ENCODE assay signal across 32 mouse cellular contexts in genomic region chr11:107936929-107937328, GRCm38 (mm10). TPM values are rescaled to one million over a fixed set of nuclear protein-coding genes. Genes with fewer than 3 reads are reported as not detected.
"Had no signal": no experiment of that assay in that cellular context is flagged by ENCODE, and none has a peak within 500 bp of the region (broad histone marks: within the 10 kb centered on the region; RNA-seq: fewer than 3 reads in every experiment).

No protein-coding gene starts in this region.

- H3K4me1 ChIP-seq: embryonic facial prominence, embryonic 12.5 days; embryonic facial prominence, embryonic 13.5 days; embryonic facial prominence, embryonic 15.5 days; forebrain, embryonic 10.5 days; forebrain, embryonic 12.5 days; forebrain, embryonic 13.5 days; forebrain, embryonic 15.5 days had no signal

- H3K27ac ChIP-seq: embryonic facial prominence, embryonic 10.5 days; embryonic facial prominence, embryonic 12.5 days; embryonic facial prominence, embryonic 13.5 days; embryonic facial prominence, embryonic 15.5 days; forebrain, embryonic 10.5 days; forebrain, embryonic 12.5 days; forebrain, embryonic 13.5 days; forebrain, embryonic 15.5 days; gastrocnemius, adult 2 months; heart, adult 2 months had no signal

- H3K27me3 ChIP-seq: embryonic facial prominence, embryonic 12.5 days; embryonic facial prominence, embryonic 13.5 days; embryonic facial prominence, embryonic 15.5 days; forebrain, embryonic 12.5 days; forebrain, embryonic 13.5 days; forebrain, embryonic 15.5 days had no signal

- H3K4me3 ChIP-seq: embryonic facial prominence, embryonic 10.5 days; embryonic facial prominence, embryonic 12.5 days; embryonic facial prominence, embryonic 13.5 days; embryonic facial prominence, embryonic 15.5 days; erythroblast, embryonic 14.5 days; forebrain, embryonic 10.5 days; forebrain, embryonic 12.5 days; forebrain, embryonic 13.5 days; forebrain, embryonic 15.5 days; gastrocnemius, adult 2 months; heart, adult 2 months had no signal

- H3K36me3 ChIP-seq: embryonic facial prominence, embryonic 12.5 days; forebrain, embryonic 15.5 days had no signal

- H3K9ac ChIP-seq: embryonic facial prominence, embryonic 12.5 days; embryonic facial prominence, embryonic 13.5 days; embryonic facial prominence, embryonic 15.5 days; forebrain, embryonic 12.5 days; forebrain, embryonic 13.5 days; forebrain, embryonic 15.5 days; forebrain, postnatal 0 days had no signal

- H3K4me2 ChIP-seq: embryonic facial prominence, embryonic 12.5 days; embryonic facial prominence, embryonic 13.5 days; embryonic facial prominence, embryonic 15.5 days; forebrain, embryonic 12.5 days; forebrain, embryonic 13.5 days; forebrain, embryonic 15.5 days had no signal

- H3K9me3 ChIP-seq: forebrain, embryonic 13.5 days; forebrain, embryonic 15.5 days had no signal

- DNase-seq: cerebellum, adult 9-10 months; cerebellum, adult 9-11 months; cerebellum, postnatal 10 days; cerebellum, postnatal 14 days; cerebellum, postnatal 25 days; cerebellum, postnatal 36 days; embryo, embryonic 11 days; forebrain, postnatal 0 days; gastrocnemius, adult 2 months; gastrocnemius, postnatal 10 days; gastrocnemius, postnatal 14 days; gastrocnemius, postnatal 25 days; gastrocnemius, postnatal 36 days; heart, adult 11 months; heart, adult 18-20 months; heart, adult 2 months had no signal

- ATAC-seq: forebrain, embryonic 13.5 days; forebrain, embryonic 14.5 days; forebrain, embryonic 15.5 days; forebrain, embryonic 16.5 days; forebrain, postnatal 0 days had no signal

RNA-seq across cellular contexts. Expression of gene Cacng5, which starts 22.1 kb away (rescaled TPM):
- total RNA-seq: common myeloid progenitor, adult 5-6 weeks; gastrocnemius, adult 18-20 months; gastrocnemius, adult 8-10 months; gastrocnemius, postnatal 36 days; granulocyte monocyte progenitor cell, adult 5-6 weeks; heart, adult 18-20 months; heart, adult 2 months; heart, adult 8-10 months had no signal
- polyA plus RNA-seq: erythroblast, embryonic 14.5 days had no signal
